Mouse (Mus musculus): ENCODE data around the gene Clasp2. TPM values are rescaled to one million over a fixed set of nuclear protein-coding genes. Genes with fewer than 3 reads are reported as not detected.

Gene Clasp2
- polyA plus RNA-seq (2012; rRNA removed) = 10.9 and 14.8 TPM in 2 replicates

- WGBS = under 1% methylated on average over 63 of the region's 63 CpGs
- Histone ChIP-seq H3K4me3 (replicated peaks; ENCODE audit: extremely low read depth, low read depth, low read length) (peak within 1 kb of the TSS; percentile 90), H3K4me1 (ENCODE audit: control insufficient read depth, insufficient read depth, low read length) (peaks cover 6% of the 10 kb centered on the region)
- peak; percentile 87 for DNase-seq
- TF ChIP-seq POLR2A (IDR thresholded peaks at IDR 0.05; ENCODE audit: borderline replicate concordance, extremely low read depth, low read depth, low read length) = peak; percentile 63; the same call in 1 of the 2 replicates
- TF ChIP-seq CTCF (IDR thresholded peaks at IDR 0.05; ENCODE audit: insufficient read depth, low read length) = no peak
Observed at GRCm38 (mm10) chr9:113741108-113741636, at the start of gene Clasp2. Clasp2 (plus strand) TSS chr9:113741473.

GRCm38 (mm10) chr9:113701441-113702160, 39.7 kb upstream of the Clasp2 start:
- no peak for DNase-seq
- Histone ChIP-seq H3K4me1 (ENCODE audit: control insufficient read depth, insufficient read depth, low read length) (peaks cover 26% of the 10 kb centered on the region), H3K4me3 (replicated peaks; ENCODE audit: extremely low read depth, low read depth, low read length) (no peak overlapping the region)
- TF ChIP-seq POLR2A (IDR thresholded peaks at IDR 0.05; ENCODE audit: borderline replicate concordance, extremely low read depth, low read depth, low read length) = no peak
- no peak for TF ChIP-seq CTCF (IDR thresholded peaks at IDR 0.05; ENCODE audit: insufficient read depth, low read length)
- 61% methylated on average over 5 of the region's 5 CpGs for WGBS

GRCm38 (mm10) chr9:113706108-113706507, 35.2 kb upstream of the Clasp2 start:
- peaks cover 27% of the 10 kb centered on the region for H3K4me1 ChIP-seq (ENCODE audit: control insufficient read depth, insufficient read depth, low read length)
- TF ChIP-seq POLR2A (IDR thresholded peaks at IDR 0.05; ENCODE audit: borderline replicate concordance, extremely low read depth, low read depth, low read length) = no peak
- TF ChIP-seq CTCF (IDR thresholded peaks at IDR 0.05; ENCODE audit: insufficient read depth, low read length) = no peak
- peak overlapping the region; percentile 49 for H3K4me3 ChIP-seq (replicated peaks; ENCODE audit: extremely low read depth, low read depth, low read length)
- no peak for DNase-seq
- WGBS = 25% methylated on average over 2 of the region's 2 CpGs

GRCm38 (mm10) chr9:113706841-113707240, 34.4 kb upstream of the Clasp2 start:
- WGBS = 12% methylated on average over 9 of the region's 9 CpGs
- TF ChIP-seq POLR2A (IDR thresholded peaks at IDR 0.05; ENCODE audit: borderline replicate concordance, extremely low read depth, low read depth, low read length) (no peak), CTCF (IDR thresholded peaks at IDR 0.05; ENCODE audit: insufficient read depth, low read length) (no peak)
- no peak for DNase-seq
- peak overlapping the region; percentile 85 for H3K4me3 ChIP-seq (replicated peaks; ENCODE audit: extremely low read depth, low read depth, low read length)
- H3K4me1 ChIP-seq (ENCODE audit: control insufficient read depth, insufficient read depth, low read length) = peaks cover 23% of the 10 kb centered on the region; the same call in 1 of the 2 replicates

- Histone ChIP-seq H3K4me1 (ENCODE audit: control insufficient read depth, insufficient read depth, low read length) (peaks cover 22% of the 10 kb centered on the region; the same call in 1 of the 2 replicates), H3K4me3 (replicated peaks; ENCODE audit: extremely low read depth, low read depth, low read length) (peak within 1 kb of the TSS; percentile 85)
- TF ChIP-seq POLR2A (IDR thresholded peaks at IDR 0.05; ENCODE audit: borderline replicate concordance, extremely low read depth, low read depth, low read length) (peak; percentile 83), CTCF (IDR thresholded peaks at IDR 0.05; ENCODE audit: insufficient read depth, low read length) (no peak)
- DNase-seq = peak; percentile 91
- WGBS = under 1% methylated on average over 77 of the region's 77 CpGs
Observed at GRCm38 (mm10) chr9:113707481-113708360, 33.6 kb upstream of the Clasp2 start, which contains the start of gene Pdcd6ip. Pdcd6ip (minus strand) TSS chr9:113708259.

GRCm38 (mm10) chr9:113708361-113709280, 32.7 kb upstream of the Clasp2 start:
- peak overlapping the region; percentile 85 for H3K4me3 ChIP-seq (replicated peaks; ENCODE audit: extremely low read depth, low read depth, low read length)
- TF ChIP-seq POLR2A (IDR thresholded peaks at IDR 0.05; ENCODE audit: borderline replicate concordance, extremely low read depth, low read depth, low read length) (no peak), CTCF (IDR thresholded peaks at IDR 0.05; ENCODE audit: insufficient read depth, low read length) (no peak)
- DNase-seq = no peak
- peaks cover 21% of the 10 kb centered on the region; the same call in 1 of the 2 replicates for H3K4me1 ChIP-seq (ENCODE audit: control insufficient read depth, insufficient read depth, low read length)
- WGBS = 49% methylated on average over 19 of the region's 19 CpGs

GRCm38 (mm10) chr9:113710871-113711270, 30.4 kb upstream of the Clasp2 start:
- TF ChIP-seq POLR2A (IDR thresholded peaks at IDR 0.05; ENCODE audit: borderline replicate concordance, extremely low read depth, low read depth, low read length) (no peak), CTCF (IDR thresholded peaks at IDR 0.05; ENCODE audit: insufficient read depth, low read length) (no peak)
- no peak for DNase-seq
- WGBS = 81% methylated on average over 12 of the region's 12 CpGs
- Histone ChIP-seq H3K4me3 (replicated peaks; ENCODE audit: extremely low read depth, low read depth, low read length) (no peak overlapping the region), H3K4me1 (ENCODE audit: control insufficient read depth, insufficient read depth, low read length) (peaks cover 7% of the 10 kb centered on the region; the same call in 1 of the 2 replicates)

- no peak overlapping the region for H3K4me3 ChIP-seq (replicated peaks; ENCODE audit: extremely low read depth, low read depth, low read length)
- no peak for DNase-seq
- TF ChIP-seq POLR2A (IDR thresholded peaks at IDR 0.05; ENCODE audit: borderline replicate concordance, extremely low read depth, low read depth, low read length) (no peak), CTCF (IDR thresholded peaks at IDR 0.05; ENCODE audit: insufficient read depth, low read length) (peak; percentile 51)
- no peaks in the 10 kb centered on the region for H3K4me1 ChIP-seq (ENCODE audit: control insufficient read depth, insufficient read depth, low read length)
- WGBS = 33% methylated on average over 5 of the region's 5 CpGs
Observed at GRCm38 (mm10) chr9:113719063-113719462, 22.2 kb upstream of the Clasp2 start.
